Mouse (Mus musculus) midbrain, embryonic 15.5 days (tissue): Measurements from ENCODE around the gene Ttc9b. TPM values are rescaled to one million over a fixed set of nuclear protein-coding genes. Genes with fewer than 3 reads are reported as not detected.
A peak's percentile ranks its signal among the peaks of the same experiment; 100 is the strongest.
"Not testable (repeated sequence)": the region's sequence is repeated elsewhere in the genome, so short reads cannot be mapped to it uniquely, and the experiment has no call there.

Source experiments
- ATAC-seq: fragments of 200-750 bp; cut with Nextera tagmentation; replicated peaks from 2 replicates; pipeline ENCODE4 v1.8.0; 2017; ENCODE audit warnings: moderate TSS enrichment
- H3K27ac ChIP-seq: fragments of 300-500 bp; sonication (generic); 2 replicates; pipeline ENCODE4 v1.5.1; 2015; ENCODE audit warnings: mild to moderate bottlenecking, inconsistent platforms
- H3K27me3 ChIP-seq: fragments of 300-500 bp; sonication (generic); replicated peaks from 2 replicates; pipeline ENCODE4 v1.6.1; 2015; ENCODE audit warnings: inconsistent platforms
- H3K36me3 ChIP-seq: fragments of 300-500 bp; sonication (generic); replicated peaks from 2 replicates; pipeline ENCODE4 v1.6.1; 2015; ENCODE audit warnings: inconsistent platforms
- H3K4me1 ChIP-seq: fragments of 300-500 bp; sonication (generic); 2 replicates; pipeline ENCODE4 v1.6.1; 2015; ENCODE audit warnings: inconsistent platforms
- H3K4me2 ChIP-seq: fragments of 300-500 bp; sonication (generic); 2 replicates; pipeline ENCODE4 v1.6.1; 2015; ENCODE audit warnings: inconsistent platforms, mild to moderate bottlenecking, moderate library complexity
- H3K4me3 ChIP-seq: fragments of 300-500 bp; sonication (generic); 2 replicates; pipeline ENCODE4 v1.5.1; 2015; ENCODE audit warnings: mild to moderate bottlenecking, inconsistent platforms
- H3K9ac ChIP-seq: fragments of 300-500 bp; sonication (generic); 2 replicates; pipeline ENCODE4 v1.6.1; 2015; ENCODE audit warnings: mild to moderate bottlenecking, inconsistent platforms
- H3K9me3 ChIP-seq: fragments of 300-500 bp; sonication (generic); 2 replicates; pipeline ENCODE4 v1.6.1; 2016; ENCODE audit warnings: inconsistent platforms
- WGBS: fragments of 180-500 bp; shearing (Covaris S2); methylation state at CpG from one replicate; pipeline ENCODE4 v1.1.7; 2015; ENCODE audit warnings: mixed read lengths; 5-methylcytosine and 5-hydroxymethylcytosine counted together
- polyA plus RNA-seq: library from polyadenylated mRNA; unstranded; fragments of >200 nt; fragmentation: Nextera tagmentation; extraction: Ambion mirVana; gene quantifications from 2 replicates; pipeline ENCODE4 v1.2.1, GENCODE M21; 2015

Gene Ttc9b
- polyA plus RNA-seq, 1 experiment from 2014 or later = 71.9 TPM

- peaks cover 16% of the 10 kb centered on the region; the same call in 1 of the 2 replicates for H3K36me3 ChIP-seq
These were observed 39.8 kb upstream of the Ttc9b start for GRCm38 (mm10) chr7:27613751-27614499.

DNA sequence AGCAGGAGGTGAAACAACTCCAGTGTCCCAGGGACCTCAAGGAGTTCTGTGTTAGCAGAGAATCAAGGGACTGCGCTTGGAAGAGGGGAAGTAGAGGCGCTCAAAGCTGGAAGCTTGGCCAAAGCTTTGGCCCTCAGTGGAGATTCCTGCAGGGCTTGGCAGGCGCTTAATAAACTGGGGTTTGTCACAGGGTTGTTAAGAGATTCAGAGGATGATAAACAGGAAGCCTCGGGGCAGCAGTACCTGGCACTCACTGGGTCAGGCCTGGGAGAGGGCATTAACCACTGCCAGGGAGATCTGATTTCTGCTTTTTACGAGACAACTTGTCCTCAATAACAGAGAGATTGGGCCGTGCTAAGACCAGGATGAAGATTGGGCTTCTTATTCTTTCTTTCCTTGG, 32.7 kb upstream of the Ttc9b start:
- H3K27me3 ChIP-seq = no peaks in the 10 kb centered on the region
- no peak for ATAC-seq
- H3K27ac ChIP-seq = no peak overlapping the region
- no peaks in the 10 kb centered on the region for H3K4me1 ChIP-seq
- no peak overlapping the region for H3K4me2 ChIP-seq
- 89% methylated on average over 6 of the region's 6 CpGs for WGBS
- H3K36me3 ChIP-seq = peaks cover 31% of the 10 kb centered on the region
- no peak overlapping the region for H3K4me3 ChIP-seq
- no peaks in the 10 kb centered on the region for H3K9me3 ChIP-seq
- H3K9ac ChIP-seq = no peak overlapping the region

More at GRCm38 (mm10) chr7:27613751-27614499, 39.8 kb upstream of the Ttc9b start:
- ATAC-seq = peak; percentile 87
- Histone ChIP-seq H3K27me3 (no peaks in the 10 kb centered on the region), H3K27ac (peak overlapping the region; percentile 72), H3K4me2 (peak overlapping the region; percentile 5; the same call in 1 of the 2 replicates), H3K4me1 (peaks cover 22% of the 10 kb centered on the region), H3K4me3 (no peak overlapping the region), H3K9ac (no peak overlapping the region), H3K9me3 (no peaks in the 10 kb centered on the region)
- WGBS = 37% methylated on average over 8 of the region's 8 CpGs

GRCm38 (mm10) chr7:27622234-27622633, 31.5 kb upstream of the Ttc9b start:
- Histone ChIP-seq H3K9me3 (no peaks in the 10 kb centered on the region), H3K4me2 (no peak overlapping the region), H3K27me3 (no peaks in the 10 kb centered on the region), H3K4me1 (no peaks in the 10 kb centered on the region), H3K4me3 (no peak overlapping the region), H3K36me3 (peaks cover 34% of the 10 kb centered on the region), H3K9ac (no peak overlapping the region), H3K27ac (no peak overlapping the region)
- 79% methylated on average over 1 of the region's 1 CpGs for WGBS
- no peak for ATAC-seq

DNA sequence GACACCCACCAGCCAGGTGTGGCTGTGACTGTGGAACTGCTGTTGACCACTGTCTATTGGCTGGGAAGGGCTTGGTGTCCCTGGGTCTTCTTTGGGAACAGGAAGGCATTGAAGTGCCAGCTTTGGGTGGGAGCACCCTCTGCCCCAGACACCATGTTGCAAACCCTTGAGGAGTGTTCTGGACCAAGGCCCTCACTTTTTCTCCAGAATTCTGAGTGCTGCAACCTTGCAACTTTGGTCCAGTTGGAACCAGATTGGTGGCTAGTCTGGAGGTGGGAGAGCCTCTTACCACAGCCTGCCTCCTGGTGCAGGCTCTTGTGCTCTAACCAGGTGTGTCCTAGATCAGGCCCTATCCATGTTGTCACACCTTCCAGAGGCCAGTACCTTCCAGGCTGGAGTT, 28.7 kb upstream of the Ttc9b start:
- no peak overlapping the region for H3K9ac ChIP-seq

DNA sequence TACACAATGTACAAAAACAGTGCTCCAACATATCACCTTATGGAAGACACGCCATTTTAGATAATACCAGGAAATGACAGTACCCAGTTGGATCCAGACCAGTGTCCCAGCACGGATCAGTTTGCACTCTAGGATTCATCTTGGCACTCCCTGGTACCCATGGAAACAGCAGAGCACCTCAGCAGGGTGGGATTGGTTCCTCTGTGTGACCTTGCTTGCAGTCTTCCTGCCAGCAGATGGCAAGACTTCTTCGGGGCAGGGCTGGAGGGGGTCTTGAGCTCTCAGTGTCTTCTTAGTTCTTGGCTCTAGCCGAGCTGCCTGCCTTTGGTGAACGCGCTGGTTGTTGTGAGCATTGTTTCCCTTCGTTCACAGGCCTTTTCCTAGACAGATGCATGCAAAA, 26.0 kb upstream of the Ttc9b start:
- Histone ChIP-seq H3K4me3 (no peak overlapping the region), H3K27ac (no peak overlapping the region), H3K27me3 (no peaks in the 10 kb centered on the region), H3K9me3 (no peaks in the 10 kb centered on the region), H3K9ac (no peak overlapping the region), H3K4me2 (no peak overlapping the region), H3K36me3 (peaks cover 32% of the 10 kb centered on the region), H3K4me1 (no peaks in the 10 kb centered on the region)
- 83% methylated on average over 7 of the region's 7 CpGs for WGBS
- ATAC-seq = no peak

More for the DNA sequence above, 28.7 kb upstream of the Ttc9b start:
- Histone ChIP-seq H3K4me2 (no peak overlapping the region), H3K27me3 (no peaks in the 10 kb centered on the region), H3K4me3 (no peak overlapping the region), H3K4me1 (no peaks in the 10 kb centered on the region), H3K36me3 (peaks cover 29% of the 10 kb centered on the region), H3K9me3 (no peaks in the 10 kb centered on the region), H3K27ac (no peak overlapping the region)
- ATAC-seq = no peak

GRCm38 (mm10) chr7:27628190-27628589, 25.5 kb upstream of the Ttc9b start:
- Histone ChIP-seq H3K9ac (no peak overlapping the region), H3K27me3 (no peaks in the 10 kb centered on the region), H3K4me2 (no peak overlapping the region), H3K36me3 (peaks cover 29% of the 10 kb centered on the region), H3K9me3 (no peaks in the 10 kb centered on the region), H3K27ac (no peak overlapping the region), H3K4me1 (no peaks in the 10 kb centered on the region), H3K4me3 (no peak overlapping the region)
- WGBS = 93% methylated on average over 6 of the region's 6 CpGs
- ATAC-seq = no peak

GRCm38 (mm10) chr7:27628816-27629215, 24.9 kb upstream of the Ttc9b start:
- H3K9ac ChIP-seq, H3K4me1 ChIP-seq, H3K27me3 ChIP-seq, H3K4me3 ChIP-seq, H3K27ac ChIP-seq, H3K4me2 ChIP-seq, H3K9me3 ChIP-seq, ATAC-seq: not testable (repeated sequence)
- WGBS = 93% methylated on average over 7 of the region's 7 CpGs
- H3K36me3 ChIP-seq = peaks cover 26% of the 10 kb centered on the region

DNA sequence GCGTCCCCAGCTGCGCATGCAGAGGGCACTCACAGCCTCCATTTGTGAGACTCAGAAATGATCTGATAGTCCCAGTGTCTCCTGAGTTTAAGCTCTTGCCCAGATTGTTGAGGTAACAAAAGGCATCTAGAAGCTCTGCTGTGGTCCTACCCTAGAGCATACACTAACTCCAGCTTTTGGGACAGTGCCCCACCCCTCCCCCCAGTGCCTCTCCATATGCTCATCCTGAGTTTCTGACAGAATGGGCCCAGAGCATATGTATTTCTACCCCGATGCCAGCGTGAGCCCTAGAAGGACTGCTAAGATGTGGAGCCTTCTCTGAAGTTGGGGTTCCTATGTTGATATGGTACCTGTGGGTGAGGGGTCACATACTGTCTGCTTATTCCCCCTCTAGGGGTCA, 22.3 kb upstream of the Ttc9b start:
- 97% methylated on average over 4 of the region's 4 CpGs for WGBS
- H3K27me3 ChIP-seq = no peaks in the 10 kb centered on the region
- no peak for ATAC-seq

DNA sequence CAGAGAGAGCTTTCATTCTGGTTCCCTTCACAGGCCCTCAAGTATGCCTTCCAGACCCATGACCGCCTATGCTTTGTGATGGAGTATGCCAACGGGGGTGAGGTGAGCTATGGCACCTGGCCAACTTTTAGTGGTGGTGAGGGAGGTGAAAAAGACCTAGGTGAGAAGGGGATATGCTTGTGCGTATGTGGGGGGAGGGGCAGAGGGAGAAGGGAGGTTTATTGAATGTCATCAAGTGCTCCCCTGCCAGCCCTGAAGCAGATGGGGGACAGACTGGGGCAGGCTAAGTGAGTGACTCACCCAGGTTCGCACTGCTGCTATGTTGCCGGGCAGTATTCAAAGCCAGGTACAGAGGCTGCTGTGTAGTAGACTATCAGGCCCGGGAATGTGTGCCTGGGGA, 20.5 kb upstream of the Ttc9b start:
- WGBS = 91% methylated on average over 6 of the region's 6 CpGs
- Histone ChIP-seq H3K4me1 (no peaks in the 10 kb centered on the region), H3K4me2 (no peak overlapping the region), H3K9ac (no peak overlapping the region), H3K27me3 (no peaks in the 10 kb centered on the region), H3K9me3 (no peaks in the 10 kb centered on the region), H3K4me3 (no peak overlapping the region), H3K36me3 (peaks cover 26% of the 10 kb centered on the region; the same call in 1 of the 2 replicates), H3K27ac (no peak overlapping the region)
- ATAC-seq = no peak

More for the DNA sequence above, 22.3 kb upstream of the Ttc9b start:
- no peaks in the 10 kb centered on the region for H3K9me3 ChIP-seq
- no peaks in the 10 kb centered on the region for H3K4me1 ChIP-seq
- peaks cover 21% of the 10 kb centered on the region; the same call in 1 of the 2 replicates for H3K36me3 ChIP-seq
- H3K9ac ChIP-seq = no peak overlapping the region
- no peak overlapping the region for H3K4me3 ChIP-seq
- H3K4me2 ChIP-seq = no peak overlapping the region
- H3K27ac ChIP-seq = no peak overlapping the region

DNA sequence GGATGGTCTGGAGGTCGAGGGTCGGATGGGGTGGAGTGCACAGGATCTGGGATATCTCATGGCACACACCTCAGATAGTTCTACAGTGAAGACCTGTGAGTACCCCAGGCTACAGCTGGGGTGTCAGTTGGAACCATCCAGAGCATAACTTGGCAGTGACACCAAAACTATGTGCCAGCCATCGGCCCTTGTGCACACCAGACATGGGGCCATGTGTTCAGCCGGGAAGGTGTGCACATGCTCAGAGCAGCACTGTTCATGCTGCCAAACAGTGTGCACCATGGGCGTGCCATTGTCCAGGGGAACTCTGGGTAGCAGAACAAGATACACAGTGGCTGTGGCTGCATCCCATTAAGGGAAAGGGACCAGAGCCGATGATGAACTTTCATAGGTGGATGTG, 19.0 kb upstream of the Ttc9b start:
- H3K4me3 ChIP-seq = no peak overlapping the region
- no peaks in the 10 kb centered on the region for H3K9me3 ChIP-seq
- H3K36me3 ChIP-seq = peaks cover 22% of the 10 kb centered on the region; the same call in 1 of the 2 replicates
- H3K4me2 ChIP-seq = no peak overlapping the region
- no peak for ATAC-seq
- no peak overlapping the region for H3K27ac ChIP-seq
- no peaks in the 10 kb centered on the region for H3K4me1 ChIP-seq
- 97% methylated on average over 6 of the region's 6 CpGs for WGBS
- H3K27me3 ChIP-seq = no peaks in the 10 kb centered on the region
- no peak overlapping the region for H3K9ac ChIP-seq

DNA sequence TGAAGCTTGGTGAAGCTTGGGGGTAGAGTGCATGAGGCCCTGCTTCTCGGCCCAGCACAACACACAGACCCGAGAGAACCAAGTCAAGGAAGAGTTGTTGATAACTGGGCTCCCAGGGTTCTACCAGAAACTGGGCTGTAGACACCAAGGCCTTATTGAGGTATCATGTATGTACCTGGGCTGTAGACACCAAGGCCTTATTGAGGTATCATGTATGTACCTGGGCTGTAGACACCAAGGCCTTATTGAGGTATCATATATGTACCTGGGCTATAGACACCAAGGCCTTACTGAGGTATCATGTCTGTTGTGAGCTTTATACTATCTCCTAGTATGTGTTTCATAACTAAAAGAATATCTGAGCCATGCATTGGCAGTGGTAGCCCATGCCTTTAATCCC, 18.6 kb upstream of the Ttc9b start:
- WGBS = 94% methylated on average over 2 of the region's 2 CpGs
- not testable (repeated sequence) for H3K27ac ChIP-seq, H3K27me3 ChIP-seq, H3K9ac ChIP-seq, ATAC-seq, H3K4me2 ChIP-seq, H3K4me1 ChIP-seq, H3K9me3 ChIP-seq, H3K4me3 ChIP-seq
- H3K36me3 ChIP-seq = peaks cover 22% of the 10 kb centered on the region; the same call in 1 of the 2 replicates

DNA sequence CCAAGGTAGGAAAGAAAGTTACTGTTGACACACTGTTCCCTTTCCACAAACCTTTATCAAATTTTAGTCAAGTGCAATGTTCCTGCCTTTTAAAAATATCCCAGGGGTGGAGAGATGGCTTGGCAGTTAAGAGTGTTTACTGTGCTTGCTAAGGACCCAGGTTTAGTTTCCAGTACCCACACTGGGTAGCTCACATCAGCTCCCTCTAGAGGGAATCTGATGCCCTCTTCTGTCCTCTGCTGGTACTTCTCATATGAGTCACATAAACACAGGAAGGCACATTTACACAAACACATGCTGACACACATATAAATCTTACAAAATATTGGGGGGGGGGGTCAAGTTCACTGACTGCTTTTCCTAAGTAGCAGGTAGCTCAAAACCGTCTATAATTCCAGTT, 9.2 kb upstream of the Ttc9b start:
- H3K27ac ChIP-seq = no peak overlapping the region
- H3K4me1 ChIP-seq = no peaks in the 10 kb centered on the region
- H3K9ac ChIP-seq = no peak overlapping the region
- no peaks in the 10 kb centered on the region for H3K27me3 ChIP-seq
- H3K4me2 ChIP-seq = no peak overlapping the region
- no peaks in the 10 kb centered on the region for H3K36me3 ChIP-seq
- H3K9me3 ChIP-seq = no peaks in the 10 kb centered on the region
- no peak for ATAC-seq
- H3K4me3 ChIP-seq = no peak overlapping the region
- WGBS = 57% methylated on average over 1 of the region's 1 CpGs

DNA sequence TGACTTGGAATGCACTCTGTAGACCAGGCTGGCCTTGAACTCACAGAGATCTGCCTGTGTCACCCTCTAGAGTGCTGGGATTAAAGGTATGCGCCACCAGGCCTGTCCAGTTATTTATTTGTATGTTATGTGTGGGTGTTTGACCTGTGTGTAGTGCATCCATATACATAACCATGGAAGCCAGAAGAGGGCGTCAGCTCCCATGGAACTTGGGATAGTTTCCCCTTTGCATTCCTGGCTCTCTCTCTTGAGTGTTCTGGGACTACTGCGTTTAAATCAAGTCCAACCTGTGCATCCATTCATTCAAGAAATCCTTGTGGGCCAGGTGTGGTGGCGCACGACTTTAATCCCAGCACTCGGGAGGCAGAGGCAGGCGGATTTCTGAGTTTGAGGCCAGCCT, 7.2 kb upstream of the Ttc9b start:
- H3K27ac ChIP-seq = no peak overlapping the region
- no peak overlapping the region for H3K4me2 ChIP-seq
- no peaks in the 10 kb centered on the region for H3K36me3 ChIP-seq
- 83% methylated on average over 7 of the region's 7 CpGs for WGBS
- ATAC-seq = no peak
- H3K9me3 ChIP-seq = no peaks in the 10 kb centered on the region
- no peak overlapping the region for H3K9ac ChIP-seq
- no peaks in the 10 kb centered on the region for H3K27me3 ChIP-seq
- H3K4me1 ChIP-seq = no peaks in the 10 kb centered on the region
- H3K4me3 ChIP-seq = no peak overlapping the region
